Mouse (Mus musculus): Measurements from ENCODE around the gene Cd274.

DNA sequence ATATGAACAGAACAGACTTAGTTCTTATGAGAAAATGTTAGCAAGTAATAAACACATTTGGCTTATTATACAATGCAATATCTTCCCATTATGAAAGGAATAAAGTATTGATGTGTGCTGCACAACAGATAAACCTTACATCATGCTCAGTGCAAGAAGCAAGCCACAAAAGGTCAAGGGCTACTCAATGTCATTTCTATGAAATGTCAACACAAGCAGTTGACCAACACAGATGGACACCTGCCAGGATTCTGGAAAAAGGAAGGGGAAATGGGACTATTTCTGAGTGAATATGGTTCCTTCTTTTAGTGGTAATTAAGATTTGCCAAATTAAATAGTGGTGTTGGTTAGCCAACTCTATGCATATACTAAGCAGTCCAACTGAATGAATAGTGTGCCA lies 52.7 kb downstream of the Cd274 start:
- no peak for TF ChIP-seq RAD21 (IDR thresholded peaks at IDR 0.05; ENCODE audit: low read depth, low read length)
- no peak for TF ChIP-seq CTCF (conservative IDR thresholded peaks at IDR 0.05 in 1 of 2, IDR thresholded peaks at IDR 0.05 in 1 of 2; ENCODE audit: low read depth in 2 of 2, low read length in 2 of 2)
- TF ChIP-seq EP300 (IDR thresholded peaks at IDR 0.05; ENCODE audit: low read length), result no peak
- no peak for TF ChIP-seq KAT2A (IDR thresholded peaks at IDR 0.05; ENCODE audit: insufficient replicate concordance, low read length)
- no peak for TF ChIP-seq SIN3A (IDR thresholded peaks at IDR 0.05; ENCODE audit: low read length)
- TF ChIP-seq POLR2A (IDR thresholded peaks at IDR 0.05; ENCODE audit: low read depth, low read length), result no peak
- no peak for TF ChIP-seq JUN (IDR thresholded peaks at IDR 0.05; ENCODE audit: insufficient read depth, low read depth, low read length)
- no peak for TF ChIP-seq MYC (IDR thresholded peaks at IDR 0.05; ENCODE audit: low read depth, low read length)
- no peak for TF ChIP-seq MAX (IDR thresholded peaks at IDR 0.05; ENCODE audit: low read length)
- no peak for TF ChIP-seq E2F4 (IDR thresholded peaks at IDR 0.05; ENCODE audit: insufficient replicate concordance, low read depth, low read length)
